Mouse (Mus musculus): Measurements from ENCODE around the gene Hps5. TPM values are rescaled to one million over a fixed set of nuclear protein-coding genes. Genes with fewer than 3 reads are reported as not detected.
"Not testable (repeated sequence)": the region's sequence is repeated elsewhere in the genome, so short reads cannot be mapped to it uniquely, and the experiment has no call there.

Gene Hps5
- total RNA-seq, 1 experiment = 17.4 TPM

- TF ChIP-seq HCFC1 (IDR thresholded peaks at IDR 0.05; ENCODE audit: borderline replicate concordance, insufficient read depth, low read length) (no peak), ZNF384 (IDR thresholded peaks at IDR 0.05; ENCODE audit: low read depth, low read length) (0 out of 2 replicates have a peak, but pooled peaks have one; percentile 10)
- H3K27ac ChIP-seq (ENCODE audit: insufficient read depth, low read depth, low read length, poor library complexity, severe bottlenecking) = no peak overlapping the region
- H3K4me1 ChIP-seq (ENCODE audit: control insufficient read depth in 2 of 2, insufficient read depth in 2 of 2, low read length in 2 of 2, poor library complexity in 1 of 2) = peaks cover 2% of the 10 kb centered on the region in 2 experiments; a peak in 2 of 4 replicates
- in situ Hi-C loops (cut with MboI; ENCODE audit: low sequenced_read_pairs in 2 of 2, unreplicated experiment in 2 of 2) = no loop called here
- no peak for DNase-seq (ENCODE audit: low read depth, low spot score)
- no peaks in the 10 kb centered on the region for H3K9me3 ChIP-seq (ENCODE audit: control insufficient read depth, insufficient read depth, low read depth, low read length)
- no peak overlapping the region for H3K9ac ChIP-seq (ENCODE audit: insufficient read depth, low read depth, low read length, poor library complexity, severe bottlenecking)
- peaks cover 14% of the 10 kb centered on the region for H3K36me3 ChIP-seq (ENCODE audit: control insufficient read depth, insufficient read depth, low read length, poor library complexity, severe bottlenecking)
- H3K4me3 ChIP-seq (ENCODE audit: insufficient read depth in 1 of 2, low read depth in 1 of 2, low read length in 2 of 2, poor library complexity in 1 of 2, severe bottlenecking in 1 of 2) = no peak overlapping the region
These were observed 31.4 kb upstream of the Hps5 start for GRCm38 (mm10) chr7:46827046-46827802.

GRCm38 (mm10) chr7:46820876-46821632 lies 25.2 kb upstream of the Hps5 start:
- H3K4me3 ChIP-seq (ENCODE audit: insufficient read depth in 1 of 2, low read depth in 1 of 2, low read length in 2 of 2, poor library complexity in 1 of 2, severe bottlenecking in 1 of 2); H3K27ac ChIP-seq (ENCODE audit: insufficient read depth, low read depth, low read length, poor library complexity, severe bottlenecking); in situ Hi-C loops (cut with MboI; ENCODE audit: low sequenced_read_pairs in 2 of 2, unreplicated experiment in 2 of 2); DNase-seq (ENCODE audit: low read depth, low spot score); H3K9ac ChIP-seq (ENCODE audit: insufficient read depth, low read depth, low read length, poor library complexity, severe bottlenecking); H3K4me1 ChIP-seq (ENCODE audit: control insufficient read depth in 2 of 2, insufficient read depth in 2 of 2, low read length in 2 of 2, poor library complexity in 1 of 2); H3K9me3 ChIP-seq (ENCODE audit: control insufficient read depth, insufficient read depth, low read depth, low read length): not testable (repeated sequence)
- peaks cover 31% of the 10 kb centered on the region for H3K36me3 ChIP-seq (ENCODE audit: control insufficient read depth, insufficient read depth, low read length, poor library complexity, severe bottlenecking)

- no peak for TF ChIP-seq ZNF384 (IDR thresholded peaks at IDR 0.05; ENCODE audit: low read depth, low read length)
- TF ChIP-seq ZC3H11A (IDR thresholded peaks at IDR 0.05; ENCODE audit: borderline replicate concordance, low read depth, low read length) = no peak
- no peak for TF ChIP-seq CHD2 (IDR thresholded peaks at IDR 0.05; ENCODE audit: low read depth, low read length)
- TF ChIP-seq MAFK (IDR thresholded peaks at IDR 0.05; ENCODE audit: insufficient read depth, low read depth, low read length) = no peak
- TF ChIP-seq HCFC1 (IDR thresholded peaks at IDR 0.05; ENCODE audit: borderline replicate concordance, insufficient read depth, low read length) = no peak
- H3K9me3 ChIP-seq (ENCODE audit: control insufficient read depth, insufficient read depth, low read depth, low read length) = no peaks in the 10 kb centered on the region
- H3K27ac ChIP-seq (ENCODE audit: insufficient read depth, low read depth, low read length, poor library complexity, severe bottlenecking) = no peak overlapping the region
- no peak overlapping the region for H3K4me3 ChIP-seq (ENCODE audit: insufficient read depth in 1 of 2, low read depth in 1 of 2, low read length in 2 of 2, poor library complexity in 1 of 2, severe bottlenecking in 1 of 2)
- in situ Hi-C loops (cut with MboI; ENCODE audit: low sequenced_read_pairs in 2 of 2, unreplicated experiment in 2 of 2) = no loop called here
- DNase-seq (ENCODE audit: low read depth, low spot score) = no peak
- no peak overlapping the region for H3K9ac ChIP-seq (ENCODE audit: insufficient read depth, low read depth, low read length, poor library complexity, severe bottlenecking)
- no peaks in the 10 kb centered on the region for H3K4me1 ChIP-seq (ENCODE audit: control insufficient read depth in 2 of 2, insufficient read depth in 2 of 2, low read length in 2 of 2, poor library complexity in 1 of 2)
- H3K36me3 ChIP-seq (ENCODE audit: control insufficient read depth, insufficient read depth, low read length, poor library complexity, severe bottlenecking) = peaks cover 28% of the 10 kb centered on the region
These were observed 18.1 kb upstream of the Hps5 start for GRCm38 (mm10) chr7:46814012-46814411.

GRCm38 (mm10) chr7:46810325-46810724 lies 14.5 kb upstream of the Hps5 start:
- DNase-seq (ENCODE audit: low read depth, low spot score) = no peak
- in situ Hi-C loops (cut with MboI; ENCODE audit: low sequenced_read_pairs in 2 of 2, unreplicated experiment in 2 of 2) = no loop called here
- Histone ChIP-seq H3K9me3 (ENCODE audit: control insufficient read depth, insufficient read depth, low read depth, low read length) (no peaks in the 10 kb centered on the region), H3K36me3 (ENCODE audit: control insufficient read depth, insufficient read depth, low read length, poor library complexity, severe bottlenecking) (peaks cover 21% of the 10 kb centered on the region), H3K27ac (ENCODE audit: insufficient read depth, low read depth, low read length, poor library complexity, severe bottlenecking) (no peak overlapping the region), H3K4me1 (ENCODE audit: control insufficient read depth in 2 of 2, insufficient read depth in 2 of 2, low read length in 2 of 2, poor library complexity in 1 of 2) (no peaks in the 10 kb centered on the region), H3K9ac (ENCODE audit: insufficient read depth, low read depth, low read length, poor library complexity, severe bottlenecking) (no peak overlapping the region), H3K4me3 (ENCODE audit: insufficient read depth in 1 of 2, low read depth in 1 of 2, low read length in 2 of 2, poor library complexity in 1 of 2, severe bottlenecking in 1 of 2) (no peak overlapping the region)
- TF ChIP-seq CHD2 (IDR thresholded peaks at IDR 0.05; ENCODE audit: low read depth, low read length) (no peak), MAFK (IDR thresholded peaks at IDR 0.05; ENCODE audit: insufficient read depth, low read depth, low read length) (no peak), HCFC1 (IDR thresholded peaks at IDR 0.05; ENCODE audit: borderline replicate concordance, insufficient read depth, low read length) (no peak), ZNF384 (IDR thresholded peaks at IDR 0.05; ENCODE audit: low read depth, low read length) (no peak), ZC3H11A (IDR thresholded peaks at IDR 0.05; ENCODE audit: borderline replicate concordance, low read depth, low read length) (no peak)
